Mouse (Mus musculus): ENCODE measurements around the gene Rere. TPM values are rescaled to one million over a fixed set of nuclear protein-coding genes. Genes with fewer than 3 reads are reported as not detected.
"Not testable (repeated sequence)": the region's sequence is repeated elsewhere in the genome, so short reads cannot be mapped to it uniquely, and the experiment has no call there.

The Rere gene
- total and polyA plus RNA-seq, 2 experiments from 2014 or later: 18.9 to 31.3 TPM

GRCm38 (mm10) chr4:150264903-150265302, 16.5 kb upstream of the Rere start:
- ATAC-seq (no peak), DNase-seq (peak; percentile 41)
- peak; percentile 58 for TF ChIP-seq CTCF (IDR thresholded peaks at IDR 0.05; ENCODE audit: low read depth)

DNA sequence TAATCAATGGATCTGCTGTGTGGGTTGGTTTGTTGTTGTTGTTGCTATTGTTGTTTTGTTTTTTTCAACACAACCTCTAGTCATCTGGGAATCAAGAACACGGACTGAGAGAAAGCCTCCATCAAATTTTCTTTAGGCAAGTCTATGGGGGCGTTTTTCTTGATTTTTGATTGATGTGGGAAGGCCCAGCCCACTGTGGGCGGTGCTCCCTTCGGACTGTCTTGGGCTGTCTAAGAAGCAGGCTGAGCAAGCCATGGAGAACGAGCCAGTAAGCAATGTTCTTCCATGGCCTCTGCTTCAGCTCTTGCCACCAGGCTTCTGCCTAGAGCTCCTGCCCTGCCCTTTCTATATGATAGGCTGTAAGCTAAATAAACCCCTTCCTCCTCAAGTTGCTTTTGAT, 16.0 kb upstream of the Rere start:
- Histone ChIP-seq H3K4me3 (ENCODE audit: low read depth, low read length) (no peak overlapping the region), H3K4me2 (ENCODE audit: low read depth) (no peak overlapping the region), H3K9me3 (ENCODE audit: low read length) (no peaks in the 10 kb centered on the region), H3K4me1 (ENCODE audit: insufficient read depth) (no peaks in the 10 kb centered on the region), H3K27me3 (ENCODE audit: insufficient read depth, low read length) (no peaks in the 10 kb centered on the region), H3K36me3 (ENCODE audit: insufficient read depth) (no peaks in the 10 kb centered on the region), H3K27ac (ENCODE audit: low read depth, low read length) (no peak overlapping the region), H3K9ac (no peak overlapping the region)
- no peak for TF ChIP-seq CTCF (IDR thresholded peaks at IDR 0.05; ENCODE audit: low read depth)
- ATAC-seq (no peak), DNase-seq (no peak)
- 64% methylated on average over 5 of the region's 5 CpGs for WGBS

More at GRCm38 (mm10) chr4:150264903-150265302, 16.5 kb upstream of the Rere start:
- no peak overlapping the region for H3K9ac ChIP-seq
- no peaks in the 10 kb centered on the region for H3K27me3 ChIP-seq (ENCODE audit: insufficient read depth, low read length)
- H3K27ac ChIP-seq (ENCODE audit: low read depth, low read length): no peak overlapping the region
- no peaks in the 10 kb centered on the region for H3K36me3 ChIP-seq (ENCODE audit: insufficient read depth)
- 49% methylated on average over 7 of the region's 7 CpGs for WGBS
- H3K4me2 ChIP-seq (ENCODE audit: low read depth): no peak overlapping the region
- no peaks in the 10 kb centered on the region for H3K4me1 ChIP-seq (ENCODE audit: insufficient read depth)
- H3K9me3 ChIP-seq (ENCODE audit: low read length): no peaks in the 10 kb centered on the region
- H3K4me3 ChIP-seq (ENCODE audit: low read depth, low read length): no peak overlapping the region

- no peaks in the 10 kb centered on the region for H3K4me1 ChIP-seq (ENCODE audit: insufficient read depth)
- ATAC-seq (no peak), DNase-seq (no peak)
- H3K27me3 ChIP-seq (ENCODE audit: insufficient read depth, low read length): no peaks in the 10 kb centered on the region
- H3K4me3 ChIP-seq (ENCODE audit: low read depth, low read length): no peak overlapping the region
- no peak overlapping the region for H3K4me2 ChIP-seq (ENCODE audit: low read depth)
- H3K9me3 ChIP-seq (ENCODE audit: low read length): no peaks in the 10 kb centered on the region
- H3K9ac ChIP-seq: no peak overlapping the region
- no peak for TF ChIP-seq CTCF (IDR thresholded peaks at IDR 0.05; ENCODE audit: low read depth)
- H3K27ac ChIP-seq (ENCODE audit: low read depth, low read length): no peak overlapping the region
- H3K36me3 ChIP-seq (ENCODE audit: insufficient read depth): no peaks in the 10 kb centered on the region
- 73% methylated on average over 21 of the region's 21 CpGs for WGBS
Observed at GRCm38 (mm10) chr4:150266655-150267223, 14.7 kb upstream of the Rere start.

DNA sequence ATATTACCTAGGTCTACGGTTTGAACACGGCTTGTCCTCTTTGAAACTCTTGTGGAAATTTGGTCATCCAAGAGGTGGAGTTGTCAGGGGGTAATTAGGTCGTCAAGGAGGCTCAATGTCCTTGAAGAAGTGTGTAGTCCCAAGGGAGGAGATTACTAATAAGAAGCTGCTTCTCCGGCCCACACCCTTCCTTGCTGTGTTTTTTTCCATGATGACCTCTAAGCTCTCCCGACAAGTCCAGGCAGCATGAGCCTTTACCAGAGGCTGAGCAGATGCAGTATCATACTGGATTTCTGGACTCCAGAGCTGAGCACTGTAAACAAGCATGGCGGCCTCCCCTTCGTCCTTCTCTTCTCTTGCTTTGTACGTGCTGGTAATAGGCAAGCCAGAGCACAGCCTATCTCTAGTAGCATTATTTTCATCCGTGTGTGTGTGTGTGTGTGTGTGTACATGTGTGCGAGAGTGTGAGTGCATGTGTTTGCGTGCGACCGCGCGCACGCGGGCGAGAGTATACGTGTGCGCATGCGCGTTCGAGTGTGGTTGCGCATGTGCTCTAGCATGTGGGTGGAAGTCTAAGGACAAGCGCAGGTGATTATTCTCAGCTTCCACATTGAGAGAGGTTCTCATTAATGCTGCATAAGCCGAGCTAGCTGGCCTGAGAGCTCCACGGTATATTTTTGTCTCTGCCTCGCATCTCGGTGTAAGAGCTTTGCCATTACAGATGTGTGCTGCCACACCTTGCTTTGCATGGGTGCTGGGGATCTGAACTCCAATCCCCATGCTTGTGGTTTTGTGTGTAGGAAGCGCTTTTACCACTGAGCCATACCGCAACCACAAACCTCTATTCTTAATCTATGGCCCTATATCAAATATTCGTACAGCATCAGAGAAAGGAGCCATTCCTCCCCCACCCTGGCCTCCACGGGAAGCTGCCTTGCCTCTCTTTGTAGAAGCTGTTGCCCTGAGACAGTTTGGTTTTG, 12.5 kb upstream of the Rere start:
- no peak overlapping the region for H3K4me3 ChIP-seq (ENCODE audit: low read depth, low read length)
- no peaks in the 10 kb centered on the region for H3K4me1 ChIP-seq (ENCODE audit: insufficient read depth)
- H3K27ac ChIP-seq (ENCODE audit: low read depth, low read length): no peak overlapping the region
- H3K9me3 ChIP-seq (ENCODE audit: low read length): no peaks in the 10 kb centered on the region
- H3K36me3 ChIP-seq (ENCODE audit: insufficient read depth): no peaks in the 10 kb centered on the region
- no peaks in the 10 kb centered on the region for H3K27me3 ChIP-seq (ENCODE audit: insufficient read depth, low read length)
- WGBS: 88% methylated on average over 33 of the region's 33 CpGs
- no peak overlapping the region for H3K4me2 ChIP-seq (ENCODE audit: low read depth)
- no peak for TF ChIP-seq CTCF (IDR thresholded peaks at IDR 0.05; ENCODE audit: low read depth)
- ATAC-seq: no peak
- no peak overlapping the region for H3K9ac ChIP-seq
- DNase-seq: no peak

DNA sequence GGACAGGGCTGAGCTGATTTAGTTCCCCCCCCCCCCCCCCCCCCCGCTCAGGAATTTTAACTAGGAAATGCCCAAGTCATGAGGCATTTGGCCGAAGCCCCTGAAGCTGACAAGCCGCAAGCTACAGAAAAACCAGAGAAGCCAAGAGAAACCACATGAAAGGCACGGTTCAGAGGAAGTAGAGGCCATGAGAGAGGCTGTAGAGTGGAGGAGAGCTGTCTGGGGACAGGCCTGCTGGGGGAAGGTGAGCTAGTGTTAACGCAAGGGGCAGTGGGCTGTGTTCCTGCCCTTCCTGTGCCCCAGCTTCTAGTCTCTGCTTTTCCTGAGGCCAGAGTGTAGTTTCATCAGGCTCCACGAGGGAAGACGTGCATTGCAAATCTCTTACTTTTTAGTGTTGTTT, 11.8 kb upstream of the Rere start:
- 64% methylated on average over 7 of the region's 7 CpGs for WGBS
- Histone ChIP-seq H3K36me3 (ENCODE audit: insufficient read depth) (no peaks in the 10 kb centered on the region), H3K9me3 (ENCODE audit: low read length) (no peaks in the 10 kb centered on the region), H3K4me3 (ENCODE audit: low read depth, low read length) (no peak overlapping the region), H3K4me2 (ENCODE audit: low read depth) (no peak overlapping the region), H3K27me3 (ENCODE audit: insufficient read depth, low read length) (no peaks in the 10 kb centered on the region), H3K27ac (ENCODE audit: low read depth, low read length) (no peak overlapping the region), H3K9ac (no peak overlapping the region), H3K4me1 (ENCODE audit: insufficient read depth) (no peaks in the 10 kb centered on the region)
- no peak for DNase-seq
- TF ChIP-seq CTCF (IDR thresholded peaks at IDR 0.05; ENCODE audit: low read depth): no peak
- no peak for ATAC-seq

DNA sequence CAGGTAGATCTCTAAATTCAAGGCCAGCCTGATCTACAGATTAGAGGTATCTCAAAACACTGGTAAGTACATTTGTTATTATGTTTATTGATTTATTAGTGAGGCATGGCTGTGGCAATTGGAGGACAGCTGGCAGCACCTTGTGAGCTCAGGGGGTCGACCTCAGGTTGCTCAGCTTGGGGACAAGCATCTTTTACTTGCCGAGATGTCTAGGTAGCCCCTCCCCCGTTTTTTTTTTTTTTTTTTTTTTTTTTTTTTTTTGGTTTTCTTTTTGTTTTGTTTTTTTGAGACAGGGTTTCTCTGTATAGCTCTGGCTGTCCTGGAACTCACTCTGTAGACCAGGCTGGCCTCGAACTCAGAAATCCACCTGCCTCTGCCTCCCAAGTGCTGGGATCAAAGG, 10.7 kb upstream of the Rere start:
- not testable (repeated sequence) for ATAC-seq; H3K9me3 ChIP-seq (ENCODE audit: low read length); H3K9ac ChIP-seq; DNase-seq; H3K27ac ChIP-seq (ENCODE audit: low read depth, low read length); H3K4me3 ChIP-seq (ENCODE audit: low read depth, low read length); H3K27me3 ChIP-seq (ENCODE audit: insufficient read depth, low read length); H3K4me2 ChIP-seq (ENCODE audit: low read depth); H3K4me1 ChIP-seq (ENCODE audit: insufficient read depth); H3K36me3 ChIP-seq (ENCODE audit: insufficient read depth)
- WGBS: 70% methylated on average over 4 of the region's 4 CpGs

- H3K9me3 ChIP-seq (ENCODE audit: low read length): no peaks in the 10 kb centered on the region
- H3K27me3 ChIP-seq (ENCODE audit: insufficient read depth, low read length): no peaks in the 10 kb centered on the region
- no peak overlapping the region for H3K4me3 ChIP-seq (ENCODE audit: low read depth, low read length)
- TF ChIP-seq CTCF (IDR thresholded peaks at IDR 0.05; ENCODE audit: low read depth): no peak
- no peaks in the 10 kb centered on the region for H3K4me1 ChIP-seq (ENCODE audit: insufficient read depth)
- no peaks in the 10 kb centered on the region for H3K36me3 ChIP-seq (ENCODE audit: insufficient read depth)
- no peak overlapping the region for H3K9ac ChIP-seq
- DNase-seq: peak; percentile 62
- no peak overlapping the region for H3K27ac ChIP-seq (ENCODE audit: low read depth, low read length)
- ATAC-seq: peak; percentile 40; the same call in 1 of the 2 replicates
- 4% methylated on average over 9 of the region's 9 CpGs for WGBS
- H3K4me2 ChIP-seq (ENCODE audit: low read depth): peak overlapping the region; percentile 4; the same call in 1 of the 2 replicates
Observed at GRCm38 (mm10) chr4:150272725-150273124, 8.7 kb upstream of the Rere start.
